Mouse (Mus musculus): ENCODE measurements around the gene Gm20075. TPM values are rescaled to one million over a fixed set of nuclear protein-coding genes. Genes with fewer than 3 reads are reported as not detected.
"Not testable (repeated sequence)": the region's sequence is repeated elsewhere in the genome, so short reads cannot be mapped to it uniquely, and the experiment has no call there.

The Gm20075 gene
- 37.8 and 39.6 TPM in 2 replicates for polyA plus RNA-seq (2016; fragmentation: Nextera tagmentation; extraction: Ambion mirVana)

- H3K4me3 ChIP-seq; H3K36me3 ChIP-seq; H3K9me3 ChIP-seq; H3K27ac ChIP-seq; H3K27me3 ChIP-seq (ENCODE audit: insufficient read depth, poor library complexity, severe bottlenecking); H3K4me1 ChIP-seq (replicated peaks); DNase-seq (ENCODE audit: low spot score): not testable (repeated sequence)
- WGBS, result 85% methylated on average over 3 of the region's 3 CpGs
These were observed at the start of gene Gm20075 for GRCm38 (mm10) chr13:96081276-96081675. Gene Gm20075, minus strand, starts transcription at chr13:96081376.

GRCm38 (mm10) chr13:96129081-96129480 lies 47.9 kb upstream of the Gm20075 start:
- Histone ChIP-seq H3K27me3 (ENCODE audit: insufficient read depth, poor library complexity, severe bottlenecking) (peaks cover 62% of the 10 kb centered on the region), H3K4me3 (no peak overlapping the region), H3K36me3 (no peaks in the 10 kb centered on the region), H3K4me1 (replicated peaks) (peaks cover 34% of the 10 kb centered on the region), H3K9me3 (no peaks in the 10 kb centered on the region), H3K27ac (no peak overlapping the region)
- DNase-seq (ENCODE audit: low spot score), result no peak
- 86% methylated on average over 3 of the region's 3 CpGs for WGBS

GRCm38 (mm10) chr13:96126669-96127068 lies 45.5 kb upstream of the Gm20075 start:
- H3K27me3 ChIP-seq (ENCODE audit: insufficient read depth, poor library complexity, severe bottlenecking), result peaks cover 38% of the 10 kb centered on the region
- 83% methylated on average over 6 of the region's 6 CpGs for whole genome bisulfite sequencing

DNA sequence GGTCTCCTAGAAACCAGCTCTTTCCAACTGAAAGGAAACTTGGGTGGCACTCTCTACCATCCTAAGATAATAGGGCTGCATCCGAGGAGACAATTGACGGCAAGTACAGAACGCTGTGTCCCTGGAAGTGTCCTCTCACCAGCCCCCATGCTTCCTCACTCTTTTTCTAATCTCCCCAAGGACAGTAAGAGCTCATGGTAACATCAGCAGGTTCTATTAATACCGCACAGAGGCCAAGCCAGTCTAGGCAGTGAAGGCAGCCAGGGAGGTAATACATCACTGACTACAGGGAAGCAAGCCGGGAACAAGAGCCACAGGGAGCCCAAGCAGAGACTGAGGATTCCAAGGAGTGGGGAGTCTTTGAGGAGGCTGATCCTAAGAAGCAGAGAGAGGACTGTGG lies 43.8 kb upstream of the Gm20075 start:
- Histone ChIP-seq H3K27me3 (ENCODE audit: insufficient read depth, poor library complexity, severe bottlenecking) (peaks cover 22% of the 10 kb centered on the region), H3K36me3 (no peaks in the 10 kb centered on the region)
- 63% methylated on average over 5 of the region's 5 CpGs for WGBS

More at GRCm38 (mm10) chr13:96126669-96127068, 45.5 kb upstream of the Gm20075 start:
- peaks cover 12% of the 10 kb centered on the region for H3K4me1 ChIP-seq (replicated peaks)
- H3K4me3 ChIP-seq, result no peak overlapping the region
- DNase-seq (ENCODE audit: low spot score), result no peak
- H3K9me3 ChIP-seq, result no peaks in the 10 kb centered on the region
- H3K36me3 ChIP-seq, result no peaks in the 10 kb centered on the region
- H3K27ac ChIP-seq, result no peak overlapping the region

DNA sequence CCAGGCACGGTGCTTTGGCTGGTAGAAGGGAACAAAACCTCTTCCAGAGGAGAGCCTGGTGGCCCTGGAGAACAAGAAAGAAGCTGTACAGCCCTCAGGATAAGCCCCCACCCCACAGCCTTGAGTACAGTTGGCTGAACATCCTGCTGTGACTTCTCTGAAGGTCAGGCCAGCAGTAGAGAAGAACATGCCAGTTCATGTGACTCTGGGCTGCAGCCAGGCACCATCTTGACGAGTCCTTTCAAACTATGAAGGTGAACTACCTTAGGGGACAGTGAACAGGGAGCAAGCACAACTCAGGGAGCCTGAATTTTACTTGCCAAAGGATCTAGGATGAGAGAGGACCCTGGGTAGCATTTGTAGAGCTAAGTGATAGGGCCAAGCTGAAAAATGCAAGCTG lies 31.5 kb upstream of the Gm20075 start:
- Histone ChIP-seq H3K9me3 (no peaks in the 10 kb centered on the region), H3K4me1 (replicated peaks) (no peaks in the 10 kb centered on the region), H3K27ac (no peak overlapping the region), H3K36me3 (no peaks in the 10 kb centered on the region), H3K4me3 (no peak overlapping the region), H3K27me3 (ENCODE audit: insufficient read depth, poor library complexity, severe bottlenecking) (no peaks in the 10 kb centered on the region)
- 83% methylated on average over 2 of the region's 2 CpGs for WGBS
- DNase-seq (ENCODE audit: low spot score), result no peak

More for the DNA sequence above, 43.8 kb upstream of the Gm20075 start:
- Histone ChIP-seq H3K9me3 (no peaks in the 10 kb centered on the region), H3K4me3 (no peak overlapping the region), H3K4me1 (replicated peaks) (no peaks in the 10 kb centered on the region), H3K27ac (no peak overlapping the region)
- DNase-seq (ENCODE audit: low spot score), result no peak

DNA sequence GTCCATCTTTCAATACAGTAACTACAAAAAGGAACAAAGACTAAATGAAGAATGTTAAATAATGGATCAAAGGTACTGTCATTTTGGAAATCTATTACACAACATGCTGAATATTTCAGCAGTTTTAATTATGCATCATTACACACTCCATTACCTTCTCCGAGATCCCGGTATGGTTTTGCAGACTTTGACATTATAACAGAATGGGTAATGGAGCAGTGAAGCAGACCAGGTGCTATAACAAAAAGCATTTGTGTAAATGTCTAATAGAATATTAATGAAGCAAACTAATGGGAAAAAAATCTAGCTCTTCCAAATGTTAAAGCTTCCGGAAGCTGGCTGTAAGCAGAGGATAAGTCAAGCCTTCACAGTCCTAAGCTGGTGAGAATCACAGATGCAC lies 29.6 kb upstream of the Gm20075 start:
- H3K4me3 ChIP-seq, result no peak overlapping the region
- no peak overlapping the region for H3K27ac ChIP-seq
- H3K27me3 ChIP-seq (ENCODE audit: insufficient read depth, poor library complexity, severe bottlenecking), result no peaks in the 10 kb centered on the region
- no peak for DNase-seq (ENCODE audit: low spot score)
- H3K36me3 ChIP-seq, result no peaks in the 10 kb centered on the region
- no peaks in the 10 kb centered on the region for H3K4me1 ChIP-seq (replicated peaks)
- H3K9me3 ChIP-seq, result no peaks in the 10 kb centered on the region
- 76% methylated on average over 3 of the region's 3 CpGs for WGBS

- H3K4me3 ChIP-seq, result no peak overlapping the region
- WGBS, result 88% methylated on average over 4 of the region's 4 CpGs
- no peaks in the 10 kb centered on the region for H3K9me3 ChIP-seq
- DNase-seq (ENCODE audit: low spot score), result no peak
- no peak overlapping the region for H3K27ac ChIP-seq
- no peaks in the 10 kb centered on the region for H3K36me3 ChIP-seq
- no peaks in the 10 kb centered on the region for H3K4me1 ChIP-seq (replicated peaks)
- no peaks in the 10 kb centered on the region for H3K27me3 ChIP-seq (ENCODE audit: insufficient read depth, poor library complexity, severe bottlenecking)
These were observed 25.2 kb upstream of the Gm20075 start for GRCm38 (mm10) chr13:96106367-96106766.

GRCm38 (mm10) chr13:96090929-96091328 lies 9.8 kb upstream of the Gm20075 start:
- Histone ChIP-seq H3K27me3 (ENCODE audit: insufficient read depth, poor library complexity, severe bottlenecking) (no peaks in the 10 kb centered on the region), H3K27ac (no peak overlapping the region), H3K4me1 (replicated peaks) (peaks cover 7% of the 10 kb centered on the region; the same call in 1 of the 2 replicates), H3K4me3 (no peak overlapping the region), H3K9me3 (no peaks in the 10 kb centered on the region), H3K36me3 (no peaks in the 10 kb centered on the region)
- 67% methylated on average over 4 of the region's 4 CpGs for WGBS
- DNase-seq (ENCODE audit: low spot score), result no peak

GRCm38 (mm10) chr13:96085581-96086302 lies 4.6 kb upstream of the Gm20075 start:
- Histone ChIP-seq H3K4me3 (no peak overlapping the region), H3K4me1 (replicated peaks) (peaks cover 3% of the 10 kb centered on the region; the same call in 1 of the 2 replicates), H3K27me3 (ENCODE audit: insufficient read depth, poor library complexity, severe bottlenecking) (no peaks in the 10 kb centered on the region), H3K36me3 (no peaks in the 10 kb centered on the region), H3K27ac (no peak overlapping the region), H3K9me3 (no peaks in the 10 kb centered on the region)
- DNase-seq (ENCODE audit: low spot score), result no peak
- 94% methylated on average over 7 of the region's 7 CpGs for WGBS

- 90% methylated on average over 1 of the region's 1 CpGs for WGBS
- H3K27me3 ChIP-seq (ENCODE audit: insufficient read depth, poor library complexity, severe bottlenecking); H3K9me3 ChIP-seq; H3K36me3 ChIP-seq; H3K4me1 ChIP-seq (replicated peaks); H3K4me3 ChIP-seq; DNase-seq (ENCODE audit: low spot score); H3K27ac ChIP-seq: not testable (repeated sequence)
These were observed 578 bp upstream of the Gm20075 start, which contains the start of gene Gm17190 for GRCm38 (mm10) chr13:96081754-96082153. Gene Gm17190, plus strand, starts transcription at chr13:96082054.

GRCm38 (mm10) chr13:96073555-96073954 lies 7.6 kb downstream of the Gm20075 start:
- no peaks in the 10 kb centered on the region for H3K36me3 ChIP-seq
- no peak for DNase-seq (ENCODE audit: low spot score)
- H3K9me3 ChIP-seq, result 0 out of 2 replicates have a peak, but pooled peaks cover 4% of the 10 kb centered on the region
- WGBS, result 84% methylated on average over 8 of the region's 8 CpGs
- no peak overlapping the region for H3K4me3 ChIP-seq
- H3K27me3 ChIP-seq (ENCODE audit: insufficient read depth, poor library complexity, severe bottlenecking), result no peaks in the 10 kb centered on the region
- H3K4me1 ChIP-seq (replicated peaks), result no peaks in the 10 kb centered on the region
- no peak overlapping the region for H3K27ac ChIP-seq

DNA sequence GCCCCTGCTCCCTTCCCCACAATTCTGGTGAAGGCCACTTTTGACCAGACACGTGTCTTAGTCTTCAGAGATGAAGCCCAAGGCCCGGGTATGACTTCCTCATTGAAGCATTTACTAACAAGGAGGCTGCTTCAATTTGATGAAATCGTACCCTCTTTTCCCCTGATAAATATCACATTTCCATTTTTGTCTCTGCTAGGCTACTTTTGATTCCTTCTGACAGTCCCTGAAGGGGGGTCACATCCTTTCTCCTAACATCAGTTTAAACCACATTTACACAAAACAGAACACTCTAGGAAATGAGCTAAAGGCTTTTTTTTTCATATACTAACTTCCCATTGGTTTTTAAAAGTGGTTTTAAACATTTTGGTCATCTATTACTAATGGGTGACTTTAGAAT lies 28.4 kb downstream of the Gm20075 start:
- Histone ChIP-seq H3K27ac (no peak overlapping the region), H3K36me3 (no peaks in the 10 kb centered on the region), H3K9me3 (no peaks in the 10 kb centered on the region), H3K27me3 (ENCODE audit: insufficient read depth, poor library complexity, severe bottlenecking) (no peaks in the 10 kb centered on the region), H3K4me3 (no peak overlapping the region), H3K4me1 (replicated peaks) (no peaks in the 10 kb centered on the region)
- 81% methylated on average over 3 of the region's 3 CpGs for WGBS
- no peak for DNase-seq (ENCODE audit: low spot score)

DNA sequence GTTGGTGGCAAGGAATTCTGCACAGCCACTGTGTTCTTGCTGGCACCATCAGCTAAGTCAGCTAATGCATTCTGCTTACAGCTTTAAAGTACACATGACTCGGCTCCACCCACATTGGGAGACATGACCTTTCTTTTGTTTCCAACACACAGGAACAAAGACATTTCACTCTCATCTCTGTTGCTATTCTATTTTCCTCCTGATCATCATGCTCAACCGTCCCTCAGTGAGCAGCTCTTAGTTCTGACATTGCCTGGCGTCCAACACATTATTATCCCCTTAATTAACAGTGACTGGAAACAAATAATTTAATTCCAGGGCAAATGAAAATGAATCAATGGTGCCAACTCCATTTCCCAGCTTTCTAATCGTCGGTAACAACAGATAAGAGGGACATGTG lies 35.8 kb downstream of the Gm20075 start:
- no peak overlapping the region for H3K4me3 ChIP-seq
- no peak for DNase-seq (ENCODE audit: low spot score)
- no peak overlapping the region for H3K27ac ChIP-seq
- H3K9me3 ChIP-seq, result no peaks in the 10 kb centered on the region
- WGBS, result 54% methylated on average over 5 of the region's 5 CpGs
- no peaks in the 10 kb centered on the region for H3K36me3 ChIP-seq
- peaks cover 5% of the 10 kb centered on the region; the same call in 1 of the 2 replicates for H3K4me1 ChIP-seq (replicated peaks)
- no peaks in the 10 kb centered on the region for H3K27me3 ChIP-seq (ENCODE audit: insufficient read depth, poor library complexity, severe bottlenecking)

Data from hindbrain, embryonic 10.5 days (tissue).